Mouse (Mus musculus): Measurements from ENCODE around the gene Gpr141.

DNA sequence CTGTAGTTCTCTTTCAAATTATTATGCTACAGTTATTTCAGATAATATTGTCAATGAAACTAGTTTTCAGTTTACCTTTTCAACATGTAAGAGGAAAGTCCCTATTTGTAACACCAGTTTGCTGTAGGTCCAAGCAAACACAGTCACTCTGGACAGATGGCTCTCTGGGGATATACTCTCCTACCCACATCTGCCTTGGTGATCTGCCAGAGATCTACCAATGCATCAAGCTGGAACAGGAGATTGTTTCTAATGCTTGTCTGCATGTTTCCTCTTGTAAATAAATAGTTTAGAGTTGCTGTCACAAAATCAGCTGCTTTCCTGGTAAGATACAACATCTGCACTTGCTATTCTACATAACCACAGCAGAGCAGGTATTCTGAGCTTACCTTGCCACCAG is 40.2 kb upstream of the Gpr141 start:
- no peak for TF ChIP-seq CTCF (IDR thresholded peaks at IDR 0.05; ENCODE audit: control insufficient read depth, insufficient read depth, insufficient read length)
- TF ChIP-seq MAX (IDR thresholded peaks at IDR 0.05), result no peak
- TF ChIP-seq MYOG (IDR thresholded peaks at IDR 0.05; ENCODE audit: control insufficient read depth, extremely low read depth, insufficient read length), result no peak
- no peak for TF ChIP-seq CEBPB (IDR thresholded peaks at IDR 0.05; ENCODE audit: low read depth)
